Mouse (Mus musculus): ENCODE measurements around the gene Hist1h2be. TPM values are rescaled to one million over a fixed set of nuclear protein-coding genes. Genes with fewer than 3 reads are reported as not detected.
"Not testable (repeated sequence)": the region's sequence is repeated elsewhere in the genome, so short reads cannot be mapped to it uniquely, and the experiment has no call there.

Gene Hist1h2be
- polyA plus RNA-seq, 1 experiment from 2014 or later: 1.7 TPM

GRCm38 (mm10) chr13:23576351-23576881 is 44.5 kb downstream of the Hist1h2be start:
- no peaks in the 10 kb centered on the region for H3K36me3 ChIP-seq
- ATAC-seq (ENCODE audit: low FRiP score): no peak
- peak overlapping the region; percentile 56 for H3K9ac ChIP-seq (replicated peaks)
- no peaks in the 10 kb centered on the region for H3K27me3 ChIP-seq (replicated peaks)
- peaks cover 32% of the 10 kb centered on the region for H3K4me1 ChIP-seq
- peak overlapping the region; percentile 77; the same call in 1 of the 2 replicates for H3K27ac ChIP-seq (replicated peaks)
- WGBS: 5% methylated on average over 7 of the region's 7 CpGs
- peak overlapping the region; percentile 41 for H3K4me3 ChIP-seq (replicated peaks)
- no peaks in the 10 kb centered on the region for H3K9me3 ChIP-seq (replicated peaks)
- peak overlapping the region; percentile 71 for H3K4me2 ChIP-seq

- 1% methylated on average over 9 of the region's 40 CpGs for WGBS
- ATAC-seq (ENCODE audit: low FRiP score); H3K27me3 ChIP-seq (replicated peaks); H3K9me3 ChIP-seq (replicated peaks); H3K36me3 ChIP-seq: not testable (repeated sequence)
- Histone ChIP-seq H3K4me3 (replicated peaks) (peak overlapping the region; percentile 41), H3K4me2 (peak overlapping the region; percentile 71), H3K27ac (replicated peaks) (peak overlapping the region; percentile 77), H3K4me1 (peaks cover 32% of the 10 kb centered on the region), H3K9ac (replicated peaks) (peak overlapping the region; percentile 56)
These were observed 45.0 kb downstream of the Hist1h2be start for GRCm38 (mm10) chr13:23575864-23576313.

GRCm38 (mm10) chr13:23575271-23575851 is 45.6 kb downstream of the Hist1h2be start, which contains the start of gene Hist1h3d:
TSS of gene Hist1h3d (plus strand) at chr13:23575763.
- H3K27ac ChIP-seq (replicated peaks): peak within 1 kb of the TSS; percentile 81
- peak within 1 kb of the TSS; percentile 71 for H3K4me2 ChIP-seq
- H3K4me3 ChIP-seq (replicated peaks): peak within 1 kb of the TSS; percentile 41
- no peaks in the 10 kb centered on the region for H3K27me3 ChIP-seq (replicated peaks)
- ATAC-seq (ENCODE audit: low FRiP score): peak; percentile 46
- WGBS: under 1% methylated on average over 18 of the region's 18 CpGs
- H3K9ac ChIP-seq (replicated peaks): peak within 1 kb of the TSS; percentile 56
- H3K36me3 ChIP-seq: no peaks in the 10 kb centered on the region
- H3K4me1 ChIP-seq: peaks cover 32% of the 10 kb centered on the region
- no peaks in the 10 kb centered on the region for H3K9me3 ChIP-seq (replicated peaks)

GRCm38 (mm10) chr13:23574546-23575170 is 46.3 kb downstream of the Hist1h2be start:
- H3K36me3 ChIP-seq; H3K27me3 ChIP-seq (replicated peaks); H3K9me3 ChIP-seq (replicated peaks): not testable (repeated sequence)
- Histone ChIP-seq H3K4me1 (peaks cover 37% of the 10 kb centered on the region), H3K27ac (replicated peaks) (peak overlapping the region; percentile 86), H3K4me2 (peak overlapping the region; percentile 71), H3K4me3 (replicated peaks) (peak overlapping the region; percentile 35), H3K9ac (replicated peaks) (0 out of 2 replicates have a peak overlapping the region, but pooled peaks have one; percentile 28)
- ATAC-seq (ENCODE audit: low FRiP score): peak; percentile 4; the same call in 1 of the 2 replicates
- 0% methylated on average over 7 of the region's 39 CpGs for WGBS

- H3K36me3 ChIP-seq; H3K27me3 ChIP-seq (replicated peaks); H3K9me3 ChIP-seq (replicated peaks): not testable (repeated sequence)
- H3K4me3 ChIP-seq (replicated peaks): peak within 1 kb of the TSS; percentile 35
- 0% methylated on average over 42 of the region's 42 CpGs for WGBS
- peak within 1 kb of the TSS; percentile 71 for H3K4me2 ChIP-seq
- 0 out of 2 replicates have a peak within 1 kb of the TSS, but pooled peaks have one; percentile 28 for H3K9ac ChIP-seq (replicated peaks)
- peaks cover 40% of the 10 kb centered on the region for H3K4me1 ChIP-seq
- H3K27ac ChIP-seq (replicated peaks): peak within 1 kb of the TSS; percentile 86
- ATAC-seq (ENCODE audit: low FRiP score): peak; percentile 92
These were observed 46.9 kb downstream of the Hist1h2be start, which contains the start of the genes Hist1h2bf and Hist1h2ad for GRCm38 (mm10) chr13:23573898-23574524. TSS of gene Hist1h2bf (minus strand) at chr13:23574196. TSS of gene Hist1h2ad (plus strand) at chr13:23574381.

GRCm38 (mm10) chr13:23573034-23573897 is 47.7 kb downstream of the Hist1h2be start:
- H3K36me3 ChIP-seq; H3K27me3 ChIP-seq (replicated peaks); H3K9me3 ChIP-seq (replicated peaks); ATAC-seq (ENCODE audit: low FRiP score); H3K9ac ChIP-seq (replicated peaks): not testable (repeated sequence)
- 12% methylated on average over 20 of the region's 20 CpGs for WGBS
- H3K4me1 ChIP-seq: peaks cover 40% of the 10 kb centered on the region
- H3K4me3 ChIP-seq (replicated peaks): peak overlapping the region; percentile 35
- H3K4me2 ChIP-seq: peak overlapping the region; percentile 71
- peak overlapping the region; percentile 86 for H3K27ac ChIP-seq (replicated peaks)

- Histone ChIP-seq H3K4me1 (peaks cover 40% of the 10 kb centered on the region), H3K9ac (replicated peaks) (peak overlapping the region; percentile 53), H3K27me3 (replicated peaks) (no peaks in the 10 kb centered on the region), H3K4me3 (replicated peaks) (peak overlapping the region; percentile 44), H3K4me2 (peak overlapping the region; percentile 71), H3K9me3 (replicated peaks) (no peaks in the 10 kb centered on the region), H3K36me3 (no peaks in the 10 kb centered on the region), H3K27ac (replicated peaks) (peak overlapping the region; percentile 94)
- WGBS: 47% methylated on average over 2 of the region's 2 CpGs
- no peak for ATAC-seq (ENCODE audit: low FRiP score)
These were observed 48.5 kb downstream of the Hist1h2be start for GRCm38 (mm10) chr13:23572218-23573033.

GRCm38 (mm10) chr13:23571504-23572217 is 49.3 kb downstream of the Hist1h2be start:
- Histone ChIP-seq H3K4me1 (peaks cover 36% of the 10 kb centered on the region), H3K9ac (replicated peaks) (peak overlapping the region; percentile 53), H3K27ac (replicated peaks) (peak overlapping the region; percentile 94), H3K4me2 (peak overlapping the region; percentile 71), H3K4me3 (replicated peaks) (peak overlapping the region; percentile 44)
- WGBS: 0% methylated on average over 15 of the region's 34 CpGs
- not testable (repeated sequence) for ATAC-seq (ENCODE audit: low FRiP score); H3K9me3 ChIP-seq (replicated peaks); H3K36me3 ChIP-seq; H3K27me3 ChIP-seq (replicated peaks)

GRCm38 (mm10) chr13:23571022-23571503 is 49.9 kb downstream of the Hist1h2be start, which contains the start of the genes Hist1h2ae and Hist1h2bg:
TSS of gene Hist1h2ae (minus strand) at chr13:23571220.
TSS of gene Hist1h2bg (plus strand) at chr13:23571396.
- Histone ChIP-seq H3K27me3 (replicated peaks) (no peaks in the 10 kb centered on the region), H3K9ac (replicated peaks) (peak within 1 kb of the TSS; percentile 53), H3K36me3 (no peaks in the 10 kb centered on the region), H3K4me2 (peak within 1 kb of the TSS; percentile 71), H3K4me1 (peaks cover 30% of the 10 kb centered on the region), H3K27ac (replicated peaks) (peak within 1 kb of the TSS; percentile 94), H3K4me3 (replicated peaks) (peak within 1 kb of the TSS; percentile 44), H3K9me3 (replicated peaks) (no peaks in the 10 kb centered on the region)
- ATAC-seq (ENCODE audit: low FRiP score): peak; percentile 92
- under 1% methylated on average over 18 of the region's 18 CpGs for WGBS

Measured in neural tube, embryonic 15.5 days (tissue).